Mouse (Mus musculus) embryo, embryonic 11.5 days (tissue): ENCODE data around the gene Mtfr1l.

ENCODE experiments used
- DNase-seq: peaks from one replicate; pipeline ENCODE4 v3.0.0-alpha.2; 2012; ENCODE audit warnings: low read depth, low spot score

Mtfr1l gene

DNA sequence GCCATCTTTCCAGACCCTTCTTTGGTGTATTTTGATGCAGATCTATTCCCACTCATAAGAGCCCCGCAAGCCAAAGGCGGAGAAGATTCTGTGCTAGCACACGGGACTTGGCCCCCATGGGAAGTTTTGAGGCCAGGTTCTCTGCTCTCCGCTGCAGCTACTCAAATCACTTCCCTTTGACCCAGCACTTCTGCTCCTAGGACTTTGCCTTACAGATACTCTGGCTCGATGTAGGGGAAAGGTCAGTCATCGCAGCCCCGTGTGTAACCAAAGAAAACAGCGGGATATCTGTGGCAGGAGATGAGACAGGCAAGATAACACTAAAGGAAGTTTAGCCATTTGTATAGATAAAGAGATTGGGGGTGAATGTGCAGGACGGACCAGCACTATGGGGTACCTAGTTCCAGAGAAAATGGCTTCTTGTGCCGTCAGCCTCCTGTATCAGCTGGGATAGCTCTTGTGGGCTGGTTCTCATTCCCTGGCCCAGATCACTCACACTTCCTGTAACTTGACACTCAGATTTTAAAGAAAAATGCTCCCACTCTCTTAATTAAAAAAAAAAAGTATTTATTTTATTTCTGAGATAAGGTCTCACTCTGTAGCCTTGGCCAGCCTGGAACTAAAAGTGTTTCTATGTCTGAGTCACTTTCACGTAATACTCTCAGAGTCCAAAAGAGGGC, 45.1 kb downstream of the Mtfr1l start:
- DNase-seq = no peak

GRCm38 (mm10) chr4:134488211-134488610, 47.0 kb downstream of the Mtfr1l start:
- DNase-seq = no peak

GRCm38 (mm10) chr4:134485151-134485900, 49.9 kb downstream of the Mtfr1l start:
- no peak for DNase-seq

GRCm38 (mm10) chr4:134484231-134484630, 51.0 kb downstream of the Mtfr1l start:
- no peak for DNase-seq

DNA sequence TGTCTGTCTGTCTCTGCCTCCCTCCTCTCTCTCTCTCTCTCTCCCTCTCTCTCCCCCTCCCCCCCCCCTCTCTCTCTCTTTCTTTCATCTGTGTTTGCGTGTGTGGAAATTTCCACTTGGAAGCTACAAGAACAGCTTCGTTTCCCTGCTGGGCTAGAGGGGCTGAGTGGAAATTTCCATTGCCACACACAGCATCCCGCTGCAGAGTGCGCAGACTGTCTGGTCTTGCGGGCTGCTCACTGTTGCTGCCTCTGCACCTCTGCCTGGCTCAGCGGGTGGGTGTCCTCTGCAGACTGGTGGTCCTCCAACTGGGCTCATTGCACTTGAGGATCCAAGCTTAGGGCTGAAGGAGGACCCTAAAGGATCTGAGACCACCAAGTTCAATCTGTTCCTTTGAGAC, 51.5 kb downstream of the Mtfr1l start:
- DNase-seq = no peak

- DNase-seq = no peak
Observed at GRCm38 (mm10) chr4:134483078-134483688, 52.0 kb downstream of the Mtfr1l start.

DNA sequence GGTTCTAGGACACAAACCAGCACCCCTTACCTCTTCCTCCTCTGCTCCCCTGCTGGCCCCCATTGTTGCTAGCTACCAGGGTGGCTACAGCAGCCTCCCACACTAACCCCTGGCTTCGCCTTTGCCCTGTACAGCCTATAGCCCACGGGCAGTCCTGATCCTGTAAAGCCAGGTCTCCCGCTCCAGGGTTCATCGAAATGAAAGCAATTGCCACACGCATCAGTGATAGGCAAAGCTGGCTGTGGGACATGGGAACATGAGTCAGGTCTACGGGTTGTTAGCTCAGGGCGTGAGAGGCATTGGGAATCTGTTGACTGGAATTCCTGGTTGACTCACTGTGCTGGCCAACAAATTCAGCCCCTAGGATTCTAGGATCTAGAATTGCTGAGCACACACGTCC, 52.7 kb downstream of the Mtfr1l start:
- no peak for DNase-seq

GRCm38 (mm10) chr4:134481270-134481669, 53.9 kb downstream of the Mtfr1l start:
- DNase-seq = no peak

DNA sequence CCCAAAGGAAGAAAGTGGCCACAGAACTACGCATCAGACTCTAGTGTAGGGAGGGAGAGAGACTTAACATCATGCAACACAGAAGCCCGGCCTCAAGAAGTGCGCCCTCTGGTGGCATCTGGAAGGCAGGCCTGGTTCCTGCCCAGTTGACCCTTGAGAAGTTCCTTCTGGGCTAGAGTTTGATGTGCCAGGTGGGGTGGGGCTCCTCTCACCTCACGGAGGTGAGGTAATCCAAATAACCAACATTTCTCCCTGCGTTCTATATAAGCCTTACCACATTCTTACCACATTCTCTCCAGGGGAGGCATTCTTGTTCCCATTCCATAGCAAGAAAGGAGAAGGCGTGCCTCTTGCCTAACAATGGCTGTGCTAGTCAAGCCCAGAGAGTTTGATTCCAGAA, 54.3 kb downstream of the Mtfr1l start:
- peak; percentile 53 for DNase-seq

- DNase-seq = no peak
Observed at GRCm38 (mm10) chr4:134479839-134480238, 55.3 kb downstream of the Mtfr1l start.

- peak; percentile 77 for DNase-seq
Observed at GRCm38 (mm10) chr4:134478031-134478430, 57.2 kb downstream of the Mtfr1l start.

- no peak for DNase-seq
Observed at GRCm38 (mm10) chr4:134476899-134477298, 58.3 kb downstream of the Mtfr1l start.
